Mouse (Mus musculus) c-Kit-negative CD71-positive TER-119-positive erythroid progenitor cells, embryonic 14.5 days (primary cell): Measurements from ENCODE around the gene Dnajc28.
A peak's percentile ranks its signal among the peaks of the same experiment; 100 is the strongest.

Experiments
- DNase-seq: peaks from one replicate; pipeline ENCODE4 v3.0.0-alpha.2; 2013; ENCODE audit warnings: low read depth, low spot score

Dnajc28 gene

DNA sequence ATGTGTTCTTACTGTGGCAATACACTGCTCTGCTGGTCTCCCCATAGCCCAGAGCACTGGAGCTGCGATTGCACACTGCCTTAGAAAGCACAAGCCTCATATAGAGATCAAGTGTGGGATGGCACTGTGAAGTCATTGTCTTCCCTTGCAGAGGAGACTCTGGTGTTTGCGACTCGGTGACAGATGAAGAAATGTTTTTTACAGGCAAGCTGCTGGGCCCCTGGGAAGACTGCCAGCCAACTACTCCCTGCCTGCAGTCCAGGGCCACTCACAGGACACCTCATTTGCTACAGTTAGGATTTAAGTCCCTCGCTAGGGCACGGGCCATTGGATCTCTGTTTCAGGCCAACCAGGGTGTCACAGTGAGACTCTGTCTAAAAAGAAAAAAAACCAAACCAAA, 13.6 kb upstream of the Dnajc28 start:
- DNase-seq = no peak

DNA sequence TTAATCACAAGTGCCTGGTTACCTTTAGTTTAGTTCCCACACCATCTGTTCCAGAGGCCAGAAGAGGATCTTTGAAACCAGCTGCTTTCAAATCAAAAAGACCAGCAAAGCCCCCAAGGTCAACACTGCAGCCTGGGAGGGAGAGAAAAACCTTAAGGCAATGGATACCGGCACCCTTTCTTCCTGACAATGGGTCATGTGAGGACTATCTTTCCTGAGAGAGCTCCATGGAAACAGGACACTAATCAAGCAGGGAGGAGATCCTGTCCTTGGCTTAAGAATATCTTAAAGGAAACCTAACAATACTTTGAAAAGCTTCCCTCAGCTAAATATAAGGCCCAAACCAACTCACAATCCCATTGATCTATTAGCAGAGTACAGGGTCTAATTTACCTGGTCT, 11.8 kb upstream of the Dnajc28 start:
- no peak for DNase-seq

DNA sequence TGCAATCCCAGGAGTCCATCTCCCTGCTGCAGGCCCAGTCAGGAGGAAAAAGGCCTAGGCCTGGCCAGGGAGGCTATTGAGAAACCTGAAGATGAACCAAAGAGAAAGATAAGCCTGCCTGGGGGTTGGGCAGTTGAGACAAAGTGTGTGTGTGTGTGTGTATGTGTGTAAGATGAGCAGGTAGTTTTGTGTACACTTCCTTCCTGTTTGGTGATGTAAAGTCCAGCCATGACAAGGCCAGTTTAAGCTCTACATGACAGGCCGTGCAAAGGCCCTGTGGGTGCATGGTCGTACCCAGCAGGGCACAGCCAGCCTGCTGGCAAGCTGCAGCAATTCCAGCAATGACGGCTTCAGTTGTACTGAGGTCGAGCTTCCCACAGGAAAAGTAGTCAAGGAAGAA, 10.9 kb upstream of the Dnajc28 start:
- no peak for DNase-seq

DNA sequence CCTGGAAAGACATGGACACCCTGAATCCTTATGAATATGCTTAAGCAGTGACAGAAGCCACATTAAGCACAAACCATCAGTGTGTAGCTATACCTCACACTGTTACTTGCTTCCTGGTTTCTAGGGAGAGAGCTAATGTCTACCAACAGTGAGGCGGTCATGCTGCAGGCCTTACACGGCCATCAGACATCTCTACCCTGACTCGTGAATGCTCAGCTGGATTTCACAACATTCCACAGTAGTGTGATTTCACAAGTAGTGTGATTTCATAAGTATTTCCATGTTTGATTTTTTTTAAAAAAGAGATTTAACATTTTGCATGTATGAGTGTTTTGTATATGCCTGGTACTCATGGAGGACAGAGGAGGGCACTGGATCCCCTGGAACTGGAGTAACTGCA, 9.8 kb upstream of the Dnajc28 start:
- no peak for DNase-seq

DNA sequence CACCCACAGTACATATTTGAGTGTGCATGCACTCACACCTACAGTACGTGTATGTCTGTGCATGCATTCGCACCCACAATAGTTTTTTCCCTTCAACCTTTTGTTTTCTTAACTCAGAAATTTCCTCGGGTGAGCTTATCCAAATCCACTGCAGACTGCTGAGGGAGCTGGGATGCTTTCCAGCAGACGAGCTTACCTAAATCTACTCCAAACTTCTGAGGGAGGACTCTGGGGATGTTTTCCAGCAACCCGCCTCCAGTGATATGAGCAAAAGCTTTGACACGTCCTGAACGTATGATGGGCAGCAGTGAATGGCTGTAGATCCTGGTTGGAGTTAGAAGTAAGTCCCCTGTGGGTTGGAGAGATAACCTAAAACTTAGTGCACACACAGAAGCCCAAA, 9.0 kb upstream of the Dnajc28 start:
- no peak for DNase-seq

DNA sequence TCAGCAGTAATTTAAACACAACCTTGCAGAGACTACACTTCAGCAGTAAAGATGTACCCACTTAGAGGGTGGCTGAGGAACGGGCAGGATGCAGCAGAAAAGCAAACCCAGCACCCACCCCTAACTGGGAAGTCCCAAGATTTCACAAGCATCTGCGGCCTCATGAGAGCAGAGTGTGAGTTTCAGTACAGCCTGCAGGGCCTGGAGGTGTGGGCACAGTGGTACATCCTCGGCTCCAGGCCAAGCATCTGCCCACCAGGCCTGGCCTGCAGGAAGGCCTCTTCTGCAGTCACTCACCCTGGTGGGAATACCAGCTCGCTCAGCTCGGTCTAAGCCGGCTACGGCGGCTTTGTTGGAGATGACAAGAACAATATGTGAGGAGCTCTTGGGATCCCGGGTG, 4.2 kb upstream of the Dnajc28 start:
- no peak for DNase-seq

DNA sequence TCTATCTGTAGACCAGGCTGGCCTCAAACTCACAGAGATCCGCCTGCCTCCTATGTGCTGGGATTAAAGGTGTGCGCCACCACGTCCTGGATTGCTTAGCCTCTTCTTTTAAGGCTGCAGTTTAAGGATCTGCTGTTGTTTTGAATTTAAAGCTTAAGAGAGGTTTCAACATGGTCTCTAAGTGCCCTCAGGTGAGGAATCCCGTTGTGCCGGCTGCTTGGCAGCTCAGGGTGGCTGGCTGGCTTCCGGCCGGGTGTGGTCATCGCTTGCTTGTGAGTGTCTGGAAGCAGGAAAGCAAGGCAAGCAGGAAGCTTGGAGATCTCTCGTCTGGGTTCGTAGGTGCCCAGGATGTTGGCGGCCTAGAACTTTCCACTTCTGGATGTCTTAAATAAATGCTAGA, 2.2 kb upstream of the Dnajc28 start:
- DNase-seq = no peak

DNA sequence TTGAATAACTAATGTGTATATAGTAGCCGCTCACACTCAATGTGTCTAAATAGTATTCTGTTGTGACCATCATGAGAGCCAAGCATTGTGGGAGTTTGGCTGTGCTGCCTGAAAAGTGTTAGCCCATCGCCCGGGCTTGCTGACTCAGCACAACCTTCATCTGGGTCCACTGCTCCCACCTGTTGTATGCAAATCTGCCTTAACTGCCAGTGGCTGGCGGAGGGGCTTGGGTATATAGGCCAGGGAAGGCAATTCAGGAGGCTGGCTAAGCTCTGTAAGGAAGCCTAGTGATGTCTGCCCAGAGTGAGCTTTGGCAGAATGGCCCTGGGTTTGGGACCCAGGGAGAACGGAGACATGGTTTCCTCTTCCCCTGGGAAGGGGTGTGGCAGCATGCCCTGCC, 1.4 kb upstream of the Dnajc28 start:
- DNase-seq = no peak

DNA sequence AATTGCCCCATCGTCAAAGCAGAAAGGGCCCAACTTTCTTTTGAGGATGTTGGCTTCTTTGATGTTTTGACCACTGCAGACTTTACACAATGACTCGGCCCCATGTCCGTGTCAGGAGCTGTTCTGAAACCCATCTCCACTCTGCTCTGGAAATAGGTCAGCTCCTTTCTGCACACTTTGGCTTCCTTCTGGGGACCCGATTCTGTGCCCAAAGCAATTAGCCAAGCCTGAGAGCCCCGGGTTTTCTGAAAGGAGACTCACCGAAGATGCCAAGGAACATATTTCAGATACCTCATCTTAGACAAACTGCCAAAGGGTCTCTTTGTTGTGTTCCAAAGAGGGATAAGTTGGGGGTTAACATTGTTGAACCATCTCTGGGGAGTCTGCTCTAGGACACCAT, 4.3 kb downstream of the Dnajc28 start:
- DNase-seq = no peak

DNA sequence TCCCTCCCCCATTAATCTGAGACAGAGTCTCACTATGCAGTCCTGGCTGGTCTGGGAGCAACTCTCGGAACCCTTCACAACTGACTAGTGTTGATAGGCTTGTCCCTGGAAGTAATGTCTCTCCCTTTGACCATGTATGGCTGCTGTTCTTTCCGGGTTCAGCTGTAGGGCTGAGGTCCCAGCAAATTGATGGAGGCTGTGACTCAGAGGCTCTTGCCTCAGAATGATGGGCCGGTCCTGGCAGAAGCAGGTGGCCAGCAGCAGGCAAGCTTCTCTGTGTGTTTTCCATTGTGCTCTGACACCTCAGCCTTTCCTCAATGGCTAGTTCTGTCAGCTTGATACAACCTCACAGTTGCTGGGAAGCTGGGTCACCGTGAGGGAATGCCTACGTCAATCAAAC, 6.3 kb downstream of the Dnajc28 start:
- DNase-seq = no peak

DNA sequence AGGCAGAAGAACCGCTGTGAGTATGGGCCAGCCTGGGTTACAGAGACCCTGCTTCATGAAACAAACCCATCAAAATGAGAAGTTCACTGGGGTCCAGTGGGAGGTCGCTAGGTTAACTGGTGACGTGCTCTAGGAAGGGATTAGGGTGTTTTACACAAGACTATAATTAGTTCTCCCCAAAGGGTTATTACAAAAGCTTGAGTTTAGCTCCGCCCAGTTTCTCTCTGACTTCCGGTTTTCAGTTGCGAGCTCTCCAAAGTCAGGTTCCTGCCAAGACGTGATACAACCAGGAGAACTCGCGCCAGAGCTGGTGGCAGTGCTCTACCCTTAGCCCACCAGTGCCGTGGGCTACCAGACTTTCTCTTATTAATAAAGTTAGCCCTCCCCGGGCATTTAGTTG, 7.6 kb downstream of the Dnajc28 start:
- no peak for DNase-seq

DNA sequence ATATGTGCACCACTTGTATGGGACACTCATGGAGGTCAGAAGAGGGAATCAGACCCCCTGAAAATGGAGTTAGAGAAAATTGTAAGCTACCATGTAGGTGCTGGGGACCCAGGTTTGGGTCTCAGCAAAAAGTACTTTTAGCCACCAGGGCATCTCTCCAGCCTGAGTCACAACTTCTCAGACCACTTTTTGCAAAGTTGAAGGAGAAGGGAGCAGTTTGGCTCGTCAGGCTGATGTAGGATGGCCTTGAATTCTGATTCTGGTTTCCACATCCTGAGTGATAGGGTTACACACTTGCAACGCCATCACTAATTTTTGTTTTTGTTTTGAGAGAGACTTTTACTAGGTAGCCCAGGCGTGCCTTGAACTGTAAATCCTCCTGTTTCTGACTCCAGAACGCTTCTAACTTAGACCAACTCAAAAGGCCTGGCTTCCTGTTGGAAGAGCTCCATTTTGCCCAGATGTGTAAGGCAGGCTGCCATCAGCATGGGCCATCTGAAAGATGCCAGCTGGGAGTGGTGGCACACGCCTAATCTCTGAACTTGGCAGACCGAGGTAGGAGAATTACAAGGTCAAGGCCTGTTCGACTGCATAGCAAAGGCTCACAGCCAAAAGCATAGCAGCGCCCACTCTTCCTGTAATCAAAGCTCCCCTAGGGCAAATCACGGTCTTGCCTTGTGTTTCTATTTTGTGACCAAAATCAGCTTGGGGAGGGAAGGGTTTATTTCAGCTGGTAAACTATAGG, 9.2 kb downstream of the Dnajc28 start:
- no peak for DNase-seq

DNA sequence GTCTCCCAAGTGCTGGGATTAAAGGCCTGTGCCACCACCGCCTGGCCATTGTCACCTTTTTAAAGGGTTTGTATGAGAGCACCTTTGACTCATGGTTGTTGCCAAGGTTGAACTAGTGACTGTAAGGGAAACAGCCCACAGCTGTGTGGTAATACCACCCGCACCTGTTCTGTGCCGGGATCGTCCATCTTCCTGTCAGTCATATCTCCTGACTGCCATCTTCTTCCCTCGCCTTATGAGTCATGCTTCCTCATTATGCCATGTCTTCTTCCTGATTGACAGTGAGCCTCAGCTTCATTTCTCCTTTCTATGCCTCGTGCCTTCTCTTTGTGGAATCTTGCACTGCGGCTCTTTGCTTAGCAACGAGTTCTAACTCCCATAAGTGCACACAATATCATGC, 11.9 kb downstream of the Dnajc28 start:
- DNase-seq = no peak

DNA sequence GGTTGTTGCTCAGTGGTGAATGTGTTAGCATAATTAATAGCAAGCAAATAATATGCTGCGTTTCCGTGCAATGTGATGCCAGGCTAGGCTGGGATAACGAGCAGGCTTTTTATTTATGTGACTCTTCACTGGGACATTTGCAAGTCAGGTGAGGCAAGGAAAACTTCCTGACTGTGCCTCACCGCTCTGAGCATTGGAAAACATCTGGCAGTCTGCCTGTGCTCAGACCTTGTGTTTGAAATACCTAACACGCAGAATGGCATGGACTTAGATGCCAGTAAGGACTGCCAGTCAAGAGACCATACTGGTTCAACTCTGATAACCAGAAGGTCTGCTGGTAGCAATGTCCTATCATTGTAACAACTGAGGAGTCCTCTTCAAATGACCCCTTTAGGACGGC, 13.7 kb downstream of the Dnajc28 start:
- DNase-seq = no peak

DNA sequence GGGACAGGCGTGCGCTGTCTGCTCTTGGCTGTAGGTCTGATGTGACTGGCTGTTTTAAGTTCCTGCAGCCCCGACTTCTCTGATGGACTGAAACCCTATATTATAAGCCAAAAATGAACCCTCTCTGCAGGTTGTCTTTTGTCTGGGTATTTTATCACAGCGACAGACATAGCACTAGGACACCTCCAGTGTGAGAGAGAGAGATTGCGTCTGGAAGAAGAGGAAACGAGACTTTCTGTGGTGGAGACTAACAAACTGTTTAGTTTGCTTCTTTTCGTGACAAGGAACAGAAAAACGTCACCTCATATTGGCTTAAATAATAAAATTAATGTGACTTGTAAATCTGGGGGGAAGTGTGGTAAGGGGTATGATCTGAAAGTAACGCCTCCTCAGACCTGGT, 17.1 kb downstream of the Dnajc28 start:
- no peak for DNase-seq

DNA sequence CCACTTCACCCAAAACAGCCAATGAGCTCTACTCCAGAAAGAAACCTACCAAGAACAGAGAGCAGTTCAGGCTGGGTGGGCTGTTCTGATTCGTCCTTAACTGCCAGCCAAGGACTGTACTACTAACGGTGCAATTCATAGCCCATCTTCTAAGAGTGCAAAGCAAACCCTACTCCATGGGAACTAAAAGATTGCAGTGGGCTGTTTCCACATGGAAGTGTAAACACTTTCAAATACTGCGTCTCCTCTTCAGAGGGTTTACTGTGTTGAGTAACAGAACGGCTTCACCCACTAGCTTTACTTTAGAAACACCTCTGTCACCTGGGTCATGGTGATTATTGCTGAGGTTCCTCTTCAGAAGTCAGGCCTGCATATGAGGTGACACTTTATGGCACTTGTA, 17.7 kb downstream of the Dnajc28 start:
- DNase-seq = no peak

DNA sequence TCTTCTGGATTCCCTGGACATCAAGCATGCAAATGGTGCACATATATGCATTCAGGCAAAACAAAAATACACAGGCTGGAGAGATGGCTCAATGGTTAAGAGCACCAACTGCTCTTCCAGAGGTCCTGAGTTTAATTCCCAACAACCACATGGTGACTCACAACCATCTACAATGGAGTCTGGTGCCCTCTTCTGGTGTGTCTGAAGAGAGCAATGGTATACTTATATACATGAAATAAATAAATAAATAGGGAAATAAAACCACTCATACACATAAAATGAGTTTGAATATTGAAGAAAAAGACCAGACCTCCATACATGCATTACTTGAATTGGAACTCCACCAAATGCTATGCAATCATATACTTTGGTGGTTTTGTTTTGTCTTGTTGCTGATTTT, 19.6 kb downstream of the Dnajc28 start:
- no peak for DNase-seq

DNA sequence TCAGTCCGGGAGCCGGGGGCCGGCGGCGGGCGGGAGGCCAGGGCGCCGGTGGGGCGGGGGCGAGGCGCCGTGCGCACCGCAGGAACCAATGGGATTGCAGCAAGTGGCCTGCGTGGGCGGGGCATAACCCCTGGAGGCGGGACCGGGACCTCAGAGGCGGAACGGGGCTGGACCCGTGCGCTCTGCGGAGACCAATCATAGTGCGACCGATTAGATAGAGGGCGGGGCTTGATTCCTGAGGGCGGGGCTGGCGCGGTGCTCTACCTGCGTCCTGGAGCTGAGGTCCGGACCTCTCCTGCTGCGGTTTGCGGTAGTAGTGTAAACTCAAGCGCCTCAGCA, 21.2 kb downstream of the Dnajc28 start, which contains the start of gene Tmem50b:
Tmem50b (minus strand) TSS at position 129 of the 339 bp plus-strand sequence.
- peak; percentile 96 for DNase-seq

DNA sequence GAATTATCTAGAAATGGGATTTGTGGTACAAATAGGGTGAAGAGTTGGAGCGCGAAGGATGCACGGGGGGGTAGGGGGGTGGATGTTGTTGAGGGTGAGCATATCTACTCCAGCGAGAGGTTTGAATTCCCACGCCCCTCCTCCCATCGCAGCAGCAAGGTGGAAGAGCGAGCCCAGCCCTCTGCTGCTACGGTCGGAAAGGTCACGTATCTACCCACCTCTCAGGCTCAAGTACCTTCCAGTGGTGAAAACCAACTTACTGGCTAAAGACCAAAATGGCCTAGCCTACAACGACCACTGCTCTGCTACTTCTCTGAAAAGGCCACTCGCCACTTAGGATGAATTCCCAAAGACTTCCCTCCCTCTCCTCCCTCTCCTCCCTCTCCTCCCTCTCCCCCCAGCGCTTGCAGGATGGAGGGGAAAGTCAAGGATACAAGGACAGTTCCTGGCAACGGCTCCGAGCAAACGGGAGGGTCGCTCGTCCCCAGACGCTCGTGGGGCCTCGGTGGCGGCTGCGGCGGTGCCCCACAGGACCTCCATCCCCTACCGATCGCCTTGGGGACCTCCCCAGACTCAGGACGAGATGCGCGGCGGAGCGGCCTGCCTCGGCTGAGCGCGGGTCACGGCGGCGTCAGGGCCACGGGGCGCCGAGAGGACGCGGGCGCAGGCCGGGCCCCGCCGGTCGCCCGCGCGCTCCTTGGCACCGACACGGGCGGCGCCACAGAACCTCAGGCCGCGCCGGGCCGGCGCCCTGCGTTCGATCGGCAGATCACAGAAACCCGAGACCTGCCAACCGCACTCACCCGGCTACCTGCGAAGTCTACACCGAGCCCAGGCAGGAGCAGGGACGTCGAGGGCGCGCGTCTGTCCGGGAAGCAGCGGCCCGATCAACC, 21.8 kb downstream of the Dnajc28 start:
- no peak for DNase-seq

DNA sequence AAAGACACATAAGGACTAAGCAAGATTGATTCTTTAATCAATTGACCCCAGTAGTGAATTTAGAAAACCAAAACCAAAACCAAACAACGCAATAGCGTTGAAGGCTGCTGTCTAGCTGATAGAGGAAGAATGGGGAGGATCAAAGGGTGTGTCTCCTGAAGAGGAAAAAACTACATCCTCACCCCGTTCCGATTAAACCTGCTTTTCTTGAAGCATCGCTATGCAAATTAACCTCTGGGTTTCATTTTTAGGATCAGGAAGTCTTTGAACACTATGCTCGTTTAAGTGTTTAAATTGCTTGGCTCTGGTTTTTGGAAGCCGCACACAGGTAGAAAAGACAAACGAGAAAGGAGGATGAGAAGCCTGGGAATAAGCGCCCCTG, 22.4 kb downstream of the Dnajc28 start:
- no peak for DNase-seq

DNA sequence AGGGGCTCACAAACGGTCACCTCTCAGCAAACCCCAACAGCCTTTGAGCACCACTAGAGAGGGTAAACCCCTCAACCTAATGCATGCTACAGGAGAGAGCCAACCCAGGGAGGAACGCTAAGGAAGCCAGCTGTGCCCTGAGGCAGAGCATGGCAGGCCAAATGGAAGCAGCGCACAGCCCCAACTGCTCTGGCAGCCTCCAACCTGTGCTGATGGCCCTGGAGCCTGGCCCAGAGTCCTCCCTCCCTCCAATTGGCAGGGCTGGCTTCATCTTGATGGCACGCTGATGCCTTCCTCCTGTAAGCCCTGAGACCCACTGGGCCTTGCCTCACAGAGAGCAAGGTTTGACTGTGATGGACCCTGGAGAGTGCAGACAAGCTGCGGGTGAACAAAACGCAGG, 23.8 kb downstream of the Dnajc28 start:
- no peak for DNase-seq

DNA sequence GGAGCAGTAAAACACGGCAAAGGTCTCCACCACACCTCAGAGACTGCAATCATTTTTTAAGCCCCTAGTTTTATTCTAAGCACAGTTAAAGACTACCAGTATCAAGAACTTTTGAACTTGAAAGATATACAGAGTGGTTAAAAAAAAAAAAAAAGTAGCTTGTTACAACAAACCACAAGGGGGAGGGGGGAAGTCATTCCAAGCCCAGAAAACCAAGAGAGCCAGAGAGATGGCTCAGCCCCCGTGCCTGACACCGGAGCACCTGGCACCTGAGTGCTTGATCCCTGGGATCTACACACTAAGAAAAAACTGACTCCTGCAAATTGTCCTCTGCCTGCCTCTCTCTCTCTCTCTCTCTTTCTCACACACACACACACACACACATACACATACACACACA, 25.6 kb downstream of the Dnajc28 start:
- DNase-seq = no peak

DNA sequence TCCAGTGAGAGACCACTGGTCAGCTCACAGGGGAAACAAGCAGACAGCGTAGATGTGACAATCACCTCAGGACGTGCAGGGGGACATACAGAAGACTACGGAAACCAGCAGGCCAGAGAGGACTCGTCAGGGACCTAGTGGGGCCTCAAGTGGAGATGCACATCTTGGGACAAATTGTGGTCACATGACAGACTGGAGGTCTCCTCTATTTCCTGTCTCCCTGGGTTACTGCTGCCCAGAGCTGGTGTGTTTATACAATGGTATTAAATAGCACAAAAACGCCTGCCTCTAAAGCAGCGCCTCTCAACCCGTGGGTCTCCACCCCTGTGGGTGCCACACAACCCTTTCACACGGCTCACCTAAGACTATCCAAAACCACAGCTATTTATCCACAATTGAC, 26.7 kb downstream of the Dnajc28 start:
- no peak for DNase-seq
